ENCODE assay signal across 11 mouse cellular contexts in the genomic region with DNA sequence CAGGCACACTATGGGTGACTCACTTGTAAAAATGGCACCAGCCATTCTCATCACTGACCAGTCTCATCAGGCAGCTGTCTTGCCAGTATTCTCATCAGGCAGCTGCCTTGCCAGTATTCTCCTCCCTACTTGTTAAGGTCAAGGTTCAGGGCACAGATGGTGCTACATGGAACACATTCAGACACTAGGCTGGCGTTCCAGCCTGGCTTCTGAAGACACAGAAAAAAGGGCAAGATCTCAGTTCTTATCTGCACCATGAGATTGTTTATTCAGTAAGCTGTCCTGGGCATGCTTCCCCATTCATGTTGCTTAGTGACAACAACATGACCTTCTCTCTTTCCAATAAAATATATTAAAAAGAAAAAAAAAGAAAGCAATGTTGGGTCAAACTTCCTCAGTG.
DNase-seq lines count a peak whose midpoint lies in the region; ATAC-seq lines count a peak whose summit lies in the region.
"Had no signal": no experiment of that assay in that cellular context is flagged by ENCODE, and none has a peak within 500 bp of the region (broad histone marks: within the 10 kb centered on the region; RNA-seq: fewer than 3 reads in every experiment).

No protein-coding gene starts in this region.

- no peak overlapping the region for H3K27ac ChIP-seq in embryonic facial prominence, embryonic 10.5 days (replicated peaks)
- no peak overlapping the region for H3K27ac ChIP-seq in liver, embryonic 11.5 days (ENCODE audit: low read depth, low read length)
- H3K27ac ChIP-seq: heart, embryonic 15.5 days; limb, embryonic 12.5 days had no signal

- H3K9ac ChIP-seq in liver, embryonic 11.5 days (ENCODE audit: low read depth, low read length) = no peak overlapping the region
- H3K9ac ChIP-seq: heart, embryonic 15.5 days; limb, embryonic 12.5 days had no signal

- H3K36me3 ChIP-seq in embryonic facial prominence, embryonic 10.5 days (replicated peaks) = no peaks in the 10 kb centered on the region
- no peaks in the 10 kb centered on the region for H3K36me3 ChIP-seq in liver, embryonic 11.5 days (ENCODE audit: control insufficient read depth, insufficient read depth, low read length)
- H3K36me3 ChIP-seq: heart, embryonic 15.5 days; limb, embryonic 12.5 days had no signal

- H3K27me3 ChIP-seq in embryonic facial prominence, embryonic 10.5 days (replicated peaks; ENCODE audit: low read depth, poor library complexity, severe bottlenecking) = no peaks in the 10 kb centered on the region
- no peaks in the 10 kb centered on the region for H3K27me3 ChIP-seq in liver, embryonic 11.5 days (replicated peaks; ENCODE audit: control insufficient read depth, insufficient read depth, low read length)
- H3K27me3 ChIP-seq: heart, embryonic 15.5 days; limb, embryonic 12.5 days had no signal

- no peaks in the 10 kb centered on the region for H3K9me3 ChIP-seq in embryonic facial prominence, embryonic 10.5 days
- H3K9me3 ChIP-seq in liver, embryonic 11.5 days (ENCODE audit: control insufficient read depth, low read length) = no peaks in the 10 kb centered on the region
- H3K9me3 ChIP-seq: heart, embryonic 15.5 days; limb, embryonic 12.5 days had no signal

- no peak overlapping the region for H3K4me2 ChIP-seq in liver, embryonic 11.5 days
- H3K4me2 ChIP-seq: heart, embryonic 15.5 days; limb, embryonic 12.5 days had no signal

- ATAC-seq in cerebellum, adult (ENCODE audit: insufficient number of reproducible peaks, low FRiP score, low TSS enrichment) = no peak
- no peak for ATAC-seq in liver, embryonic 11.5 days (replicated peaks; ENCODE audit: low FRiP score)

- 26% methylated on average over 1 of the region's 1 CpGs for WGBS in embryonic facial prominence, embryonic 10.5 days
- WGBS in liver, embryonic 11.5 days = 26% methylated on average over 1 of the region's 1 CpGs

- no peak overlapping the region for H3K4me3 ChIP-seq in embryonic facial prominence, embryonic 10.5 days
- H3K4me3 ChIP-seq in liver, embryonic 11.5 days (ENCODE audit: low read depth, low read length) = no peak overlapping the region
- H3K4me3 ChIP-seq: heart, embryonic 15.5 days; limb, embryonic 12.5 days had no signal

- peaks cover 15% of the 10 kb centered on the region for H3K4me1 ChIP-seq in embryonic facial prominence, embryonic 10.5 days
- no peaks in the 10 kb centered on the region for H3K4me1 ChIP-seq in liver, embryonic 11.5 days (replicated peaks; ENCODE audit: control insufficient read depth, insufficient read depth, low read length)

- peak; percentile 4 to 9 for DNase-seq in layer of hippocampus, postnatal 10 days (ENCODE audit: low spot score in 2 of 2)
- DNase-seq in layer of hippocampus, adult 18-20 months (ENCODE audit: low spot score in 2 of 2) = no peak
- DNase-seq in adipocyte (ENCODE audit: low spot score) = peak; percentile 53
- DNase-seq in embryonic facial prominence, embryonic 10.5 days (ENCODE audit: low spot score) = peak; percentile 23
- DNase-seq in lung, postnatal 10 days = peak; percentile 11
- DNase-seq in layer of hippocampus, postnatal 14 days (ENCODE audit: low spot score in 2 of 2) = no peak
- no peak for DNase-seq in liver, embryonic 11.5 days (ENCODE audit: low spot score)
- DNase-seq: cerebellum, postnatal 36 days had no signal

Comparison
In these comparisons a context has a peak if more than half of its experiments do, and no peak if none do; other contexts are left out.
1. DNase-seq: peak in layer of hippocampus, postnatal 10 days (2 of 2), adipocyte (single experiment), embryonic facial prominence, embryonic 10.5 days (single experiment) and lung, postnatal 10 days (single experiment); none in layer of hippocampus, adult 18-20 months (0 of 2), layer of hippocampus, postnatal 14 days (0 of 2) and liver, embryonic 11.5 days (single experiment).